Mouse (Mus musculus): ENCODE measurements around the gene Rasl10b. TPM values are rescaled to one million over a fixed set of nuclear protein-coding genes. Genes with fewer than 3 reads are reported as not detected.
A peak's percentile ranks its signal among the peaks of the same experiment; 100 is the strongest.

Rasl10b gene
- polyA plus RNA-seq, 1 experiment from 2014 or later: 3.6 TPM

- Histone ChIP-seq H3K4me1 (replicated peaks) (peaks cover 31% of the 10 kb centered on the region), H3K36me3 (no peaks in the 10 kb centered on the region), H3K4me3 (replicated peaks) (no peak overlapping the region), H3K9ac (replicated peaks) (no peak overlapping the region), H3K27me3 (peaks cover 44% of the 10 kb centered on the region), H3K9me3 (no peaks in the 10 kb centered on the region), H3K27ac (no peak overlapping the region), H3K4me2 (no peak overlapping the region)
- no peak for ATAC-seq (ENCODE audit: insufficient number of reproducible peaks, insufficient read depth, low FRiP score, low TSS enrichment, low read depth)
Observed at GRCm38 (mm10) chr11:83448927-83449236, 39.9 kb downstream of the Rasl10b start.

DNA sequence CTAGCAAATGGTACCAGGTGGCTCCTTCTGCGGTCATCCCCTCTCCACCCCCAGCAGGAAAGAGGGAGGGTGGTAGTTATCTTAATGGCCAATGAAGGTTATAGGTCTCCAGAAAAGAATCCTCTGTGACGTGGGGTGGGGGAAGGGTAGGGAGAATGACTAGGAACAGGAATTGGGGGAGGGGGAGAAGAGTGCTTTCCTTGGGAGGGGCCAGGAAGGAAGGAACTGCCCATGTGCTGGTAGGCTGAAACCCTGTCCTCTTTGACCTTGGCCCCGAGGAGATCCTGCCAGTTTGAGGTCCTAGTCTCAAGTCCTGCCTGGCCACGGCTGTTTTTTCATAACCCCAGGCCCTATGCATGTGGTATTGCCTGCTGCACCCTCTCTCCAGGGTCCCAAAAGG is 40.4 kb downstream of the Rasl10b start:
- Histone ChIP-seq H3K4me2 (no peak overlapping the region), H3K9me3 (no peaks in the 10 kb centered on the region), H3K4me1 (replicated peaks) (peaks cover 28% of the 10 kb centered on the region), H3K27me3 (peaks cover 40% of the 10 kb centered on the region), H3K4me3 (replicated peaks) (no peak overlapping the region), H3K27ac (no peak overlapping the region), H3K36me3 (no peaks in the 10 kb centered on the region), H3K9ac (replicated peaks) (no peak overlapping the region)
- WGBS: 24% methylated on average over 4 of the region's 4 CpGs
- no peak for ATAC-seq (ENCODE audit: insufficient number of reproducible peaks, insufficient read depth, low FRiP score, low TSS enrichment, low read depth)

DNA sequence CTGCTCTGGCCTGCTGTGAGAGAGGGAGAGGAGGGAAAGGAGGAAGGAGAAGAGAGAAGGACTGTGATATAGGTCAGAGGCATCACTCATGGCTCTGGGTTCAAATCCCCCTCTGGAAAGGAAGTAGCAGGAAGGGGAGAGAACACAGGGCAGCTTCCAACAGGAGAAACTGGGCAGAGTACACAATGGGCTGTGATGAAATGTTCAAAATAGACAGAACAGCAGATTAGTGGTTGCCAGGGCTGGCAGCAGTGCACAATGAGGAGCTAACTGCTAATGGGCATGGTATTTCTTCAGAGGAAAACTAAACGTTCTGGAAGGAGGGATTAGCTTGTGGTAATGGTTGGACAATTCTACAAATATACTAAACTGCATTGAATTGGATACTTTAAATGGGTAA is 41.6 kb downstream of the Rasl10b start:
- Histone ChIP-seq H3K27ac (no peak overlapping the region), H3K36me3 (no peaks in the 10 kb centered on the region), H3K4me1 (replicated peaks) (peaks cover 35% of the 10 kb centered on the region), H3K4me2 (no peak overlapping the region), H3K9ac (replicated peaks) (no peak overlapping the region), H3K4me3 (replicated peaks) (no peak overlapping the region), H3K9me3 (no peaks in the 10 kb centered on the region), H3K27me3 (peaks cover 27% of the 10 kb centered on the region)
- WGBS: 48% methylated on average over 1 of the region's 1 CpGs
- ATAC-seq (ENCODE audit: insufficient number of reproducible peaks, insufficient read depth, low FRiP score, low TSS enrichment, low read depth): no peak

- WGBS: 82% methylated on average over 10 of the region's 10 CpGs
Observed at GRCm38 (mm10) chr11:83451281-83451680, 42.3 kb downstream of the Rasl10b start.

DNA sequence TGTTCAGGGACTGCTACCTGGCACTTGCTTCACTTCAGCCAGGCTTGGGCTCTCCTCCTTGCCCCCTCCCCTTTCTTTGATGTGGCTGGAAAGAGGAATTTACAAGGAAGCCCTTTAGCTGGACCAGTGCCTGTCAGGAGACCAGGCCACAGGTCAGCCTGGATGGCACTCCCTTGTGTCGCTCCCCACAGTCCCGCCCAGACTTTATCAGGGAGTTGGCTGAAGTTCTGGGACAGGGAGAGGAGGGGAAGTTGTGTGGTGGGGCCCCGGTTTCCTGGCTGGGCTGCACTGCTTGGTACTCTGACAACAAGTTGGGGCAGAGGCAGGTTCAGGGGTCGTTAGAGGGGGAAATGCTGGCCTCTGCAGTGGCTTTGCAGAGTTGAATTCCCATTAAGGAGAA is 45.6 kb downstream of the Rasl10b start:
- 0 out of 2 replicates have a peak overlapping the region, but pooled peaks have one; percentile 14 for H3K9ac ChIP-seq (replicated peaks)
- peaks cover 41% of the 10 kb centered on the region for H3K4me1 ChIP-seq (replicated peaks)
- H3K27me3 ChIP-seq: 0 out of 2 replicates have a peak, but pooled peaks cover 3% of the 10 kb centered on the region
- H3K36me3 ChIP-seq: no peaks in the 10 kb centered on the region
- H3K9me3 ChIP-seq: no peaks in the 10 kb centered on the region
- 8% methylated on average over 4 of the region's 4 CpGs for WGBS
- ATAC-seq (ENCODE audit: insufficient number of reproducible peaks, insufficient read depth, low FRiP score, low TSS enrichment, low read depth): no peak
- H3K4me2 ChIP-seq: no peak overlapping the region
- no peak overlapping the region for H3K27ac ChIP-seq
- no peak overlapping the region for H3K4me3 ChIP-seq (replicated peaks)

More at GRCm38 (mm10) chr11:83451281-83451680, 42.3 kb downstream of the Rasl10b start:
- Histone ChIP-seq H3K36me3 (no peaks in the 10 kb centered on the region), H3K27me3 (peaks cover 20% of the 10 kb centered on the region), H3K9ac (replicated peaks) (no peak overlapping the region), H3K4me2 (no peak overlapping the region), H3K9me3 (no peaks in the 10 kb centered on the region), H3K4me3 (replicated peaks) (no peak overlapping the region), H3K27ac (no peak overlapping the region), H3K4me1 (replicated peaks) (peaks cover 39% of the 10 kb centered on the region)
- ATAC-seq (ENCODE audit: insufficient number of reproducible peaks, insufficient read depth, low FRiP score, low TSS enrichment, low read depth): no peak

DNA sequence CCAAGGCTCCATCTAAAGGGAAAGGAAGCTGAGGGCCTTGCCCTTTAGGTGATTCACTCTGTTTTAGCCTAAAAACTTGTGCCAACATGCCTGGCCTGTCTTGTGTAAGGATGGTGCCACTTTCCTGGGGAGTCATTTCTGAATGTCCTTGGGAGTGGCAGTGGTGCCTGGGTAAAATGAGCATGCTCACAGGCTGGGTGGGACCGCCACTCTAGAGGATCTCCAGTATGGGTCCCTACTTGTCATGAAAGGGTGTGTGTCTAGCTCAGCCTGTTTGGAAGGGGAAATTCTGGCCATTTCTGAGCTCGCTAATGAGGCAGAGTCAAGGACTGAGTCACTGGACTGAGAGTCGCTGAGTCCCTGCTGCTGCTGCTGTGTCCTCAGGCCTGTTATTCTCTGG is 46.7 kb downstream of the Rasl10b start:
- WGBS: 59% methylated on average over 3 of the region's 3 CpGs
- no peak for ATAC-seq (ENCODE audit: insufficient number of reproducible peaks, insufficient read depth, low FRiP score, low TSS enrichment, low read depth)
- Histone ChIP-seq H3K4me2 (no peak overlapping the region), H3K36me3 (no peaks in the 10 kb centered on the region), H3K9me3 (no peaks in the 10 kb centered on the region), H3K9ac (replicated peaks) (no peak overlapping the region), H3K27me3 (peaks cover 7% of the 10 kb centered on the region), H3K27ac (0 out of 2 replicates have a peak overlapping the region, but pooled peaks have one; percentile 17), H3K4me1 (replicated peaks) (peaks cover 40% of the 10 kb centered on the region), H3K4me3 (replicated peaks) (no peak overlapping the region)

DNA sequence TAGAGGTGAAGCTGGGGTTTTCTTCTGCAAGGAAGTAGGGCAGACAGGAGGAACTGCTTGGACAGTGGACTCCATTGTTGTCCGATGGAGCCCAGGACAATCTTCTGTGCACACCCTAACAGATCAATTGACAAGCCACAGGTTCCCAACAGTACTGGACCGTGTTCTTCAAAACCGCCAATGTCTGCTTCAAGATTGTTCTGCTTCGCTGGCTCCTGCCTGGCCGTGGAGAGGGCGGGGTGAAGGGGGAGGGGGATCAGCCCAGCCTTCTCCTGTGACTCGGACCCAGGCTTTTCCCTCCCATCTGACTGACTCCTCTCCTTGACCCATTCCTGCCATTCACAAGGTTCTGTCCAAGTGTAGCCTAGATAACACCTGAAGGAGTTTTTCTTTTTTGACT is 48.3 kb downstream of the Rasl10b start:
- Histone ChIP-seq H3K4me1 (replicated peaks) (peaks cover 43% of the 10 kb centered on the region), H3K4me2 (0 out of 2 replicates have a peak overlapping the region, but pooled peaks have one; percentile 7), H3K27ac (peak overlapping the region; percentile 74), H3K9ac (replicated peaks) (no peak overlapping the region), H3K4me3 (replicated peaks) (no peak overlapping the region), H3K36me3 (no peaks in the 10 kb centered on the region), H3K27me3 (peaks cover 23% of the 10 kb centered on the region), H3K9me3 (no peaks in the 10 kb centered on the region)
- ATAC-seq (ENCODE audit: insufficient number of reproducible peaks, insufficient read depth, low FRiP score, low TSS enrichment, low read depth): no peak
- WGBS: 43% methylated on average over 7 of the region's 7 CpGs

- WGBS: 42% methylated on average over 9 of the region's 9 CpGs
- peak; percentile 69 for ATAC-seq (ENCODE audit: insufficient number of reproducible peaks, insufficient read depth, low FRiP score, low TSS enrichment, low read depth)
- H3K27ac ChIP-seq: peak overlapping the region; percentile 74
Observed at GRCm38 (mm10) chr11:83457912-83458601, 49.1 kb downstream of the Rasl10b start.

GRCm38 (mm10) chr11:83461462-83462027 is 52.6 kb downstream of the Rasl10b start:
- peaks cover 48% of the 10 kb centered on the region for H3K27me3 ChIP-seq
- peaks cover 37% of the 10 kb centered on the region for H3K4me1 ChIP-seq (replicated peaks)
- H3K36me3 ChIP-seq: no peaks in the 10 kb centered on the region
- H3K9me3 ChIP-seq: no peaks in the 10 kb centered on the region
- 67% methylated on average over 10 of the region's 10 CpGs for WGBS
- ATAC-seq (ENCODE audit: insufficient number of reproducible peaks, insufficient read depth, low FRiP score, low TSS enrichment, low read depth): no peak
- H3K4me2 ChIP-seq: peak overlapping the region; percentile 94
- H3K27ac ChIP-seq: no peak overlapping the region
- peak overlapping the region; percentile 69; the same call in 1 of the 2 replicates for H3K4me3 ChIP-seq (replicated peaks)
- H3K9ac ChIP-seq (replicated peaks): no peak overlapping the region

More at GRCm38 (mm10) chr11:83457912-83458601, 49.1 kb downstream of the Rasl10b start:
- Histone ChIP-seq H3K27me3 (peaks cover 28% of the 10 kb centered on the region), H3K4me1 (replicated peaks) (peaks cover 51% of the 10 kb centered on the region), H3K4me2 (peak overlapping the region; percentile 7; the same call in 1 of the 2 replicates), H3K9ac (replicated peaks) (no peak overlapping the region), H3K36me3 (no peaks in the 10 kb centered on the region), H3K9me3 (no peaks in the 10 kb centered on the region), H3K4me3 (replicated peaks) (no peak overlapping the region)

DNA sequence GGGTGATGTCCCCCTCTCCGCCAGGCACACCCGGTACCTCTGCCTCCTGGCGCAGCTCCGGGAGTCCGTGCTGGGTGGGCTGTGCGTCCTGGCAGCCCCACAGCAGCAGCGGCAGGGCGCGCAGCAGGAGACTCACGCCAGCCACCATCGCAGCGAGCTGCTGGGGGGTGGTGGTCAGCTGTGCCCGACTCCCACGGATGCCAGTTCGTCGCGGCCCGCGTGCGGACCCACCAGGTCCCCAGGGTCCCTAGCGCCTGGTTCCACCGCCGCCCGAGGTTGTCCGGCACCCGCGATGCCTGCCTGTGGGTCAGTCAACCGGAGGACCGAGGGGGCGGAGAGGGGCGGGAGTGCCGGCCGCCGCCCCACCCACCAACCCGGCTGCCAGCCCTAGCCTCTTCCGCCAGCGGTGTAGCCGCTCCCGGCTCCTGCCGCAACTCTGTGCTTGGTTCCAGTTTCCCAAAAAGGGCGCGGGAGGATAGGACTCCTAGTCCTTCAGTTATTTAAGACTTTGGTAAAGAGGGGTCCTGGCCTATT is 53.8 kb downstream of the Rasl10b start, which contains the start of gene Mmp28:
TSS of gene Mmp28 (minus strand) at position 361 of the 534 bp plus-strand sequence.
- no peaks in the 10 kb centered on the region for H3K36me3 ChIP-seq
- peak within 1 kb of the TSS; percentile 74 for H3K9ac ChIP-seq (replicated peaks)
- H3K4me3 ChIP-seq (replicated peaks): peak within 1 kb of the TSS; percentile 69
- H3K4me1 ChIP-seq (replicated peaks): peaks cover 37% of the 10 kb centered on the region
- no peak for ATAC-seq (ENCODE audit: insufficient number of reproducible peaks, insufficient read depth, low FRiP score, low TSS enrichment, low read depth)
- H3K9me3 ChIP-seq: no peaks in the 10 kb centered on the region
- under 1% methylated on average over 42 of the region's 42 CpGs for WGBS
- H3K27ac ChIP-seq: no peak within 1 kb of the TSS
- H3K4me2 ChIP-seq: peak within 1 kb of the TSS; percentile 94
- H3K27me3 ChIP-seq: peaks cover 48% of the 10 kb centered on the region

GRCm38 (mm10) chr11:83465976-83466375 is 57.0 kb downstream of the Rasl10b start:
- WGBS: 31% methylated on average over 2 of the region's 2 CpGs
- H3K36me3 ChIP-seq: no peaks in the 10 kb centered on the region
- no peak overlapping the region for H3K4me3 ChIP-seq (replicated peaks)
- no peaks in the 10 kb centered on the region for H3K9me3 ChIP-seq
- H3K9ac ChIP-seq (replicated peaks): no peak overlapping the region
- H3K4me1 ChIP-seq (replicated peaks): peaks cover 25% of the 10 kb centered on the region
- ATAC-seq (ENCODE audit: insufficient number of reproducible peaks, insufficient read depth, low FRiP score, low TSS enrichment, low read depth): no peak
- no peak overlapping the region for H3K27ac ChIP-seq
- H3K4me2 ChIP-seq: no peak overlapping the region
- H3K27me3 ChIP-seq: peaks cover 44% of the 10 kb centered on the region
